Mouse (Mus musculus) forebrain, embryonic 16.5 days (tissue): Measurements from ENCODE around the gene Ghrhr. TPM values are rescaled to one million over a fixed set of nuclear protein-coding genes. Genes with fewer than 3 reads are reported as not detected.
A peak's percentile ranks its signal among the peaks of the same experiment; 100 is the strongest.

Source experiments
- ATAC-seq: fragments of 200-750 bp; cut with Nextera tagmentation; 2 replicates; pipeline ENCODE4 v1.8.0; 2017; ENCODE audit warnings: mild to moderate bottlenecking, moderate library complexity
- H3K27ac ChIP-seq: fragments of 300-500 bp; sonication (generic); 2 replicates; pipeline ENCODE4 v1.5.1; 2014; ENCODE audit warnings: low read length, control low read depth
- H3K27me3 ChIP-seq: fragments of 300-500 bp; sonication (generic); replicated peaks from 2 replicates; pipeline ENCODE4 v1.6.1; 2014; ENCODE audit warnings: low read length; ENCODE audit not compliant: control insufficient read depth, insufficient read depth
- H3K36me3 ChIP-seq: fragments of 300-500 bp; sonication (generic); 2 replicates; pipeline ENCODE4 v1.6.1; 2014; ENCODE audit not compliant: control insufficient read depth, insufficient read depth
- H3K4me1 ChIP-seq: fragments of 300-500 bp; sonication (generic); replicated peaks from 2 replicates; pipeline ENCODE4 v1.6.1; 2014; ENCODE audit warnings: low read length; ENCODE audit not compliant: control insufficient read depth, insufficient read depth
- H3K4me2 ChIP-seq: fragments of 300-500 bp; sonication (generic); 2 replicates; pipeline ENCODE4 v1.6.1; 2014; ENCODE audit warnings: mild to moderate bottlenecking, low read length, control low read depth
- H3K4me3 ChIP-seq: fragments of 300-500 bp; sonication (generic); replicated peaks from 2 replicates; pipeline ENCODE4 v1.5.1; 2014; ENCODE audit warnings: mild to moderate bottlenecking, low read length, control low read depth
- H3K9ac ChIP-seq: fragments of 300-500 bp; sonication (generic); replicated peaks from 2 replicates; pipeline ENCODE4 v1.6.1; 2014; ENCODE audit warnings: low read depth, low read length, control low read depth
- H3K9me3 ChIP-seq: fragments of 300-500 bp; sonication (generic); 2 replicates; pipeline ENCODE4 v1.6.1; 2016; ENCODE audit warnings: low read length; ENCODE audit not compliant: control insufficient read depth
- WGBS: fragments of 180-500 bp; shearing (Covaris S2); extraction: QIAGEN DNeasy Blood & Tissue Kit; methylation state at CpG from one replicate; pipeline ENCODE4 v1.1.7; 2014; 5-methylcytosine and 5-hydroxymethylcytosine counted together
- polyA plus RNA-seq: library from polyadenylated mRNA; unstranded; fragments of >200 nt; fragmentation: Nextera tagmentation; extraction: Ambion mirVana; gene quantifications from 2 replicates; pipeline ENCODE4 v1.2.1, GENCODE M21; 2015

Ghrhr gene
- polyA plus RNA-seq, 1 experiment from 2014 or later, result not detected

GRCm38 (mm10) chr6:55384356-55384951 lies 8.4 kb downstream of the Ghrhr start:
- no peak for ATAC-seq

GRCm38 (mm10) chr6:55388546-55389169 lies 12.6 kb downstream of the Ghrhr start:
- no peaks in the 10 kb centered on the region for H3K36me3 ChIP-seq
- peak overlapping the region; percentile 3; the same call in 1 of the 2 replicates for H3K4me2 ChIP-seq
- ATAC-seq, result peak; percentile 82
- H3K4me1 ChIP-seq, result peaks cover 18% of the 10 kb centered on the region
- 22% methylated on average over 12 of the region's 12 CpGs for WGBS
- no peak overlapping the region for H3K9ac ChIP-seq
- H3K27ac ChIP-seq, result peak overlapping the region; percentile 90
- H3K9me3 ChIP-seq, result no peaks in the 10 kb centered on the region
- H3K27me3 ChIP-seq, result no peaks in the 10 kb centered on the region
- H3K4me3 ChIP-seq, result no peak overlapping the region

More at GRCm38 (mm10) chr6:55384356-55384951, 8.4 kb downstream of the Ghrhr start:
- Histone ChIP-seq H3K9ac (no peak overlapping the region), H3K4me1 (peaks cover 13% of the 10 kb centered on the region), H3K4me2 (no peak overlapping the region), H3K4me3 (no peak overlapping the region), H3K27me3 (no peaks in the 10 kb centered on the region), H3K36me3 (no peaks in the 10 kb centered on the region), H3K9me3 (no peaks in the 10 kb centered on the region), H3K27ac (no peak overlapping the region)
- WGBS, result 75% methylated on average over 5 of the region's 5 CpGs

- 58% methylated on average over 5 of the region's 5 CpGs for WGBS
- H3K4me2 ChIP-seq, result no peak overlapping the region
- no peaks in the 10 kb centered on the region for H3K27me3 ChIP-seq
- peak overlapping the region; percentile 90 for H3K27ac ChIP-seq
- H3K9ac ChIP-seq, result no peak overlapping the region
- H3K9me3 ChIP-seq, result no peaks in the 10 kb centered on the region
- H3K36me3 ChIP-seq, result no peaks in the 10 kb centered on the region
- ATAC-seq, result no peak
- peaks cover 18% of the 10 kb centered on the region for H3K4me1 ChIP-seq
- no peak overlapping the region for H3K4me3 ChIP-seq
Measured at GRCm38 (mm10) chr6:55389321-55389720, 13.2 kb downstream of the Ghrhr start.

- Histone ChIP-seq H3K9me3 (no peaks in the 10 kb centered on the region), H3K27me3 (no peaks in the 10 kb centered on the region), H3K4me2 (no peak overlapping the region), H3K9ac (no peak overlapping the region), H3K36me3 (no peaks in the 10 kb centered on the region), H3K4me1 (peaks cover 41% of the 10 kb centered on the region), H3K4me3 (no peak overlapping the region), H3K27ac (no peak overlapping the region)
- 34% methylated on average over 4 of the region's 4 CpGs for WGBS
- ATAC-seq, result 0 out of 2 replicates have a peak, but pooled peaks have one; percentile 13
Measured at GRCm38 (mm10) chr6:55391814-55392213, 15.7 kb downstream of the Ghrhr start.

- H3K4me1 ChIP-seq, result peaks cover 44% of the 10 kb centered on the region
- H3K27me3 ChIP-seq, result no peaks in the 10 kb centered on the region
- H3K27ac ChIP-seq, result no peak overlapping the region
- no peaks in the 10 kb centered on the region for H3K9me3 ChIP-seq
- H3K4me3 ChIP-seq, result no peak overlapping the region
- H3K9ac ChIP-seq, result no peak overlapping the region
- WGBS, result 17% methylated on average over 4 of the region's 4 CpGs
- H3K4me2 ChIP-seq, result no peak overlapping the region
- ATAC-seq, result peak; percentile 2; the same call in 1 of the 2 replicates
- H3K36me3 ChIP-seq, result no peaks in the 10 kb centered on the region
Measured at GRCm38 (mm10) chr6:55392453-55392852, 16.4 kb downstream of the Ghrhr start.

- H3K27ac ChIP-seq, result peak overlapping the region; percentile 46; the same call in 1 of the 2 replicates
- no peaks in the 10 kb centered on the region for H3K9me3 ChIP-seq
- peaks cover 47% of the 10 kb centered on the region for H3K4me1 ChIP-seq
- no peak overlapping the region for H3K9ac ChIP-seq
- 24% methylated on average over 10 of the region's 10 CpGs for WGBS
- H3K27me3 ChIP-seq, result no peaks in the 10 kb centered on the region
- no peak overlapping the region for H3K4me3 ChIP-seq
- no peaks in the 10 kb centered on the region for H3K36me3 ChIP-seq
- peak; percentile 66 for ATAC-seq
- no peak overlapping the region for H3K4me2 ChIP-seq
Measured at GRCm38 (mm10) chr6:55394854-55395253, 18.8 kb downstream of the Ghrhr start.

- H3K27ac ChIP-seq, result peak overlapping the region; percentile 49
- H3K4me3 ChIP-seq, result no peak overlapping the region
- H3K9ac ChIP-seq, result no peak overlapping the region
- peak; percentile 18; the same call in 1 of the 2 replicates for ATAC-seq
- no peaks in the 10 kb centered on the region for H3K36me3 ChIP-seq
- no peaks in the 10 kb centered on the region for H3K9me3 ChIP-seq
- peaks cover 59% of the 10 kb centered on the region for H3K4me1 ChIP-seq
- H3K4me2 ChIP-seq, result no peak overlapping the region
- H3K27me3 ChIP-seq, result no peaks in the 10 kb centered on the region
- 74% methylated on average over 3 of the region's 3 CpGs for WGBS
Measured at GRCm38 (mm10) chr6:55396176-55396575, 20.1 kb downstream of the Ghrhr start.

GRCm38 (mm10) chr6:55396622-55397041 lies 20.5 kb downstream of the Ghrhr start:
- 46% methylated on average over 11 of the region's 11 CpGs for WGBS
- Histone ChIP-seq H3K4me1 (peaks cover 61% of the 10 kb centered on the region), H3K4me3 (no peak overlapping the region), H3K36me3 (no peaks in the 10 kb centered on the region), H3K9me3 (no peaks in the 10 kb centered on the region), H3K27me3 (no peaks in the 10 kb centered on the region), H3K4me2 (no peak overlapping the region), H3K27ac (peak overlapping the region; percentile 49), H3K9ac (no peak overlapping the region; the same call in 1 of the 2 replicates)
- ATAC-seq, result peak; percentile 32; the same call in 1 of the 2 replicates

- peak; percentile 66 for ATAC-seq
- Histone ChIP-seq H3K4me1 (peaks cover 63% of the 10 kb centered on the region), H3K4me3 (no peak overlapping the region), H3K36me3 (no peaks in the 10 kb centered on the region), H3K4me2 (no peak overlapping the region), H3K27me3 (no peaks in the 10 kb centered on the region), H3K9me3 (no peaks in the 10 kb centered on the region), H3K9ac (no peak overlapping the region), H3K27ac (peak overlapping the region; percentile 37)
- 51% methylated on average over 9 of the region's 9 CpGs for WGBS
Measured at GRCm38 (mm10) chr6:55398869-55399628, 23.0 kb downstream of the Ghrhr start.
